Mouse (Mus musculus) limb, embryonic 11.5 days (tissue): ENCODE results near the gene Ahnak. TPM values are rescaled to one million over a fixed set of nuclear protein-coding genes. Genes with fewer than 3 reads are reported as not detected.
"Not testable (repeated sequence)": the region's sequence is repeated elsewhere in the genome, so short reads cannot be mapped to it uniquely, and the experiment has no call there.

ENCODE experiments used
- ATAC-seq: fragments of 200-750 bp; cut with Nextera tagmentation; 2 replicates; pipeline ENCODE4 v1.8.0; 2017; ENCODE audit warnings: low read depth; ENCODE audit not compliant: insufficient number of reproducible peaks, low FRiP score, low TSS enrichment
- DNase-seq: peaks from one replicate; pipeline ENCODE4 v3.0.0-alpha.2; 2015; ENCODE audit warnings: low spot score
- H3K27ac ChIP-seq: fragments of 300-500 bp; sonication (generic); replicated peaks from 2 replicates; pipeline ENCODE4 v1.5.1; 2014; ENCODE audit warnings: low read depth, mild to moderate bottlenecking, low read length
- H3K27me3 ChIP-seq: fragments of 300-500 bp; sonication (generic); 2 replicates; pipeline ENCODE4 v1.6.1; 2014; ENCODE audit warnings: mild to moderate bottlenecking, low read length, mixed read lengths; ENCODE audit not compliant: control insufficient read depth, insufficient read depth
- H3K36me3 ChIP-seq: fragments of 300-500 bp; sonication (generic); 2 replicates; pipeline ENCODE4 v1.6.1; 2014; ENCODE audit warnings: mild to moderate bottlenecking, low read length, moderate library complexity, mixed read lengths; ENCODE audit not compliant: control insufficient read depth, insufficient read depth
- H3K4me1 ChIP-seq: fragments of 300-500 bp; sonication (generic); 2 replicates; pipeline ENCODE4 v1.6.1; 2014; ENCODE audit warnings: low read length, mixed read lengths; ENCODE audit not compliant: control insufficient read depth, insufficient read depth
- H3K4me2 ChIP-seq: fragments of 300-500 bp; sonication (generic); 2 replicates; pipeline ENCODE4 v1.6.1; 2014; ENCODE audit warnings: low read depth, mild to moderate bottlenecking, moderate library complexity; ENCODE audit not compliant: severe bottlenecking
- H3K4me3 ChIP-seq: fragments of 300-500 bp; sonication (generic); 2 replicates; pipeline ENCODE4 v1.5.1; 2014; ENCODE audit warnings: low read depth, low read length
- H3K9ac ChIP-seq: fragments of 300-500 bp; sonication (generic); 2 replicates; pipeline ENCODE4 v1.6.1; 2014; ENCODE audit warnings: mild to moderate bottlenecking, low read length
- H3K9me3 ChIP-seq: fragments of 300-500 bp; sonication (generic); 2 replicates; pipeline ENCODE4 v1.6.1; 2016; ENCODE audit warnings: low read length; ENCODE audit not compliant: control insufficient read depth
- WGBS: fragments of 180-500 bp; shearing (Covaris S2); extraction: QIAGEN DNeasy Blood & Tissue Kit; methylation state at CpG from one replicate; pipeline ENCODE4 v1.1.7; 2014; 5-methylcytosine and 5-hydroxymethylcytosine counted together
- polyA plus RNA-seq: library from polyadenylated mRNA; unstranded; fragments of >200 nt; fragmentation: Nextera tagmentation; extraction: Ambion mirVana; gene quantifications from 2 replicates; pipeline ENCODE4 v1.2.1, GENCODE M21; 2014

Gene Ahnak
- polyA plus RNA-seq, 1 experiment from 2014 or later, result 7.7 TPM

DNA sequence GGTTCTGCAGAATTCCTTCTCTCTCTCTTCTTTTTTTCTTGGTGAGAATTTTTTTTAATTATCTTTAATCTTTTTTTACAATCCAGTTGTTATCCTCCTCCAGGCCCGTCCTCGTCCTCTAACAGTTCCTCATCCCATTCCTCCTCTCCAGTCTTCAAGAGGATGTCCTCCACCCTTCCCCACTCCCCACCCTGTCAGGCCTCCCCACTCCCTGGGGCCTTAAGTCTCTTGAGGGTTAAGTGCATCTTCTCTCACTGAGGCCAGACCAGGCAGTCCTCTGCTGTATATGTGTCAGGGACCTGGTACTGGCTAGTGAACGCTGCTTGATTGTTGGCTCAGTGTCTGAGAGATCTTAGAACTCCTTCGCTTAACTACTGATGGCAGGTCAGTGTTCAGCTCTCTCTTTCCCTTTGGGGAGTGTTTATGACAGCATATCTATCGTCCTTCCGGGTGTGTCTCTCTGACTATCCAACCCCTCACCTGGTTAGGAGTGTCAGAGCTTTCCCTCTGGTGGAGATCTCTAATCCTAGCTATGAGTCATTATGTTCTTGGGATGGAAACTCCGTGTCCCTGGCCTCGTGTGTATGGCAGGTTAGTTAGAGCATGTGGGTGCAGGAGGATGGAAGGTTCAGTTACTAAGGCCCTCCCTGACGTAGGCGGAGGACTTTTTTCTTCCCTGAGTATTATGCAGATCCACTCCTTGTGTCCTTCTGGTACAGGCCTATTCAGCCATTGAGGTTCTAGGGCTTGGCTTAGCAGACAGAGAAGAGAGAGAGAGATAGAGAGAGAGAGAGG is 5.9 kb downstream of the Ahnak start:
- Histone ChIP-seq H3K4me2 (no peak overlapping the region), H3K9ac (no peak overlapping the region), H3K36me3 (no peaks in the 10 kb centered on the region), H3K9me3 (no peaks in the 10 kb centered on the region), H3K27ac (no peak overlapping the region), H3K4me3 (no peak overlapping the region), H3K4me1 (peaks cover 25% of the 10 kb centered on the region), H3K27me3 (no peaks in the 10 kb centered on the region)
- 85% methylated on average over 10 of the region's 10 CpGs for WGBS
- DNase-seq (no peak), ATAC-seq (no peak)

DNA sequence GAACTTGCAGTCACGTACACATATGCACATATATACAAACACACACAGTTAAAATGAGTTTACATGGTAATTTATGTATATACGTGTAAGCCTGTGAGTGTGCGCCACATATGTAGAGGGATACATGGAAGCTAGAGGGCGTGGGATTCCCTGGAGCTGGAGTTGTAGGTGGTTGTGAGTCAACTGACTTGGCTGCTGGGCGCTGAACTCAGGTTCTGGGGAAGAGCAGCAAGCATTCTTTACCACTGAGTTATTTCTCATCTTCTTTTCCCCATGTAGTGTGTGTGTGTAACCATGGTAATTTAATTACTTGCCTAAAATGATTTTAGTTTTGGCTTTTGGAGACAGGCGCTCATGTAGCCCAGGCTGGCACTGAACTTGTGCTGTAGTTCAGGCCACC is 7.5 kb downstream of the Ahnak start:
- Histone ChIP-seq H3K4me1 (peaks cover 20% of the 10 kb centered on the region), H3K4me3 (no peak overlapping the region), H3K27me3 (no peaks in the 10 kb centered on the region), H3K9ac (no peak overlapping the region), H3K27ac (no peak overlapping the region), H3K36me3 (no peaks in the 10 kb centered on the region; the same call in 1 of the 2 replicates), H3K9me3 (no peaks in the 10 kb centered on the region), H3K4me2 (no peak overlapping the region)
- DNase-seq (no peak), ATAC-seq (no peak)
- WGBS, result 87% methylated on average over 6 of the region's 6 CpGs

DNA sequence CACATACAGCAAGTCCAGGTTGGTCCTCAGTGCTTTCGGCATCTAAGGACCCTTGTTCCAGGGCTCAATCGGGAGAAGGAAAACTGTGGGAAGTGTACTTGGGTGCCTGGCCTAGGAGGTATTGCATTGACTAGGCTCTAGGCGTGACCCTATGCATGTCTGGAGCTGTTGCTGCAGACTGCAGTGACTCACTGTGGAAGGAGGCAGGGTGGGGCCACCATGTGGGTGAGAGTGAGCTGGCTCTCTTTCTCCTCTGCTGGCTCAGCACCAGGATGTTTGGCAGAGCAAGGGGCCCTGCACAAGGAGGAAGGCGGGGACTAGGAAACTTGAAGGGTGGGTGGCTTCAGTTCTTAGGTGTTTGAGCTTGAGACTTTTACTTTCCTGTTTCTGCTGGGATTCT is 8.5 kb downstream of the Ahnak start:
- ATAC-seq (no peak), DNase-seq (peak; percentile 37)
- no peaks in the 10 kb centered on the region for H3K9me3 ChIP-seq
- no peak overlapping the region for H3K4me3 ChIP-seq
- 74% methylated on average over 4 of the region's 4 CpGs for WGBS
- H3K36me3 ChIP-seq, result peaks cover 3% of the 10 kb centered on the region; the same call in 1 of the 2 replicates
- H3K4me1 ChIP-seq, result peaks cover 11% of the 10 kb centered on the region; the same call in 1 of the 2 replicates
- H3K4me2 ChIP-seq, result no peak overlapping the region
- H3K9ac ChIP-seq, result no peak overlapping the region; the same call in 1 of the 2 replicates
- H3K27me3 ChIP-seq, result no peaks in the 10 kb centered on the region
- H3K27ac ChIP-seq, result no peak overlapping the region; the same call in 1 of the 2 replicates

DNA sequence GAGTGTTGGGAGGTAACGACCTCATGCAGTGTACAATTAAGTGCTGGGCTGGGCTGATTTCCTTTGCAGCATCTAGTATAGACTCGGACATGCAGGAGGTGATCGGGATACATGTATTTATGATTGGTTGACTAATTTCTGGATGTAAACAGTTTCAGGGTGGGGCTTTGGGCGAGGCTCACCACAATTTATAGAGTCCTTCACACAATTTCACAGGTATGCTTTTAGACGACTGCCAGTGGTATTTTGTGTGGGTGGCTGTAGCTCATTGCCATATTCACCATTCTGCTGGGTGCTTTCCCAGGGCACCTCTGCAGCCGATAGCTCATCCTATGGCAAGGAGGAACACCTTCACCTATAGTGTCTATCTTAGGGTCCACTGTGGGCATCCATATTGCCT is 9.5 kb downstream of the Ahnak start:
- Histone ChIP-seq H3K27ac (no peak overlapping the region), H3K4me3 (no peak overlapping the region), H3K36me3 (peaks cover 3% of the 10 kb centered on the region; the same call in 1 of the 2 replicates), H3K4me2 (no peak overlapping the region), H3K9ac (no peak overlapping the region), H3K27me3 (no peaks in the 10 kb centered on the region), H3K9me3 (no peaks in the 10 kb centered on the region), H3K4me1 (0 out of 2 replicates have a peak, but pooled peaks cover 2% of the 10 kb centered on the region)
- WGBS, result 80% methylated on average over 6 of the region's 6 CpGs
- DNase-seq (no peak), ATAC-seq (no peak)

DNA sequence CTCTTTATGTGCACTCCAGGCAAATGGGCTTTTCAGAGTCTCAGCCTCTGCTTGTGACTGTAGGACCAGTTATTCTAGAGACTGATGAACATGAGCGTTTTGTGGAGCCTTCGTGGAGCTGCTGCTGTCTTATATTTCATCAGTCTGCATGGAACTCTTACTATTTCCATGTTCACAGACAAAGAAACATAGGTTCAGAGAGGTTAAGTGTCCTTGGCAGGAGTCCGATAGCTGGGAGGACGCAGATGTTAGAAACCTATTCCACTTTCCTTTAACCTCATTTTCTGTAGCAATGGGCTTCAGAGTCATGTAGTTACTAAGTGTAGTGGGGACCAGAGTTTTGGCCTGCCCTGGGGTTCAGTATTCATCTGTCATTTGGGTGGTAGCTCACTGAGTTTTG is 10.1 kb downstream of the Ahnak start:
- WGBS, result 90% methylated on average over 4 of the region's 4 CpGs
- Histone ChIP-seq H3K4me1 (0 out of 2 replicates have a peak, but pooled peaks cover 2% of the 10 kb centered on the region), H3K9me3 (no peaks in the 10 kb centered on the region), H3K27me3 (no peaks in the 10 kb centered on the region), H3K4me3 (no peak overlapping the region), H3K36me3 (peaks cover 3% of the 10 kb centered on the region; the same call in 1 of the 2 replicates), H3K27ac (no peak overlapping the region), H3K9ac (no peak overlapping the region), H3K4me2 (no peak overlapping the region)
- no peak for ATAC-seq
- DNase-seq, result no peak

DNA sequence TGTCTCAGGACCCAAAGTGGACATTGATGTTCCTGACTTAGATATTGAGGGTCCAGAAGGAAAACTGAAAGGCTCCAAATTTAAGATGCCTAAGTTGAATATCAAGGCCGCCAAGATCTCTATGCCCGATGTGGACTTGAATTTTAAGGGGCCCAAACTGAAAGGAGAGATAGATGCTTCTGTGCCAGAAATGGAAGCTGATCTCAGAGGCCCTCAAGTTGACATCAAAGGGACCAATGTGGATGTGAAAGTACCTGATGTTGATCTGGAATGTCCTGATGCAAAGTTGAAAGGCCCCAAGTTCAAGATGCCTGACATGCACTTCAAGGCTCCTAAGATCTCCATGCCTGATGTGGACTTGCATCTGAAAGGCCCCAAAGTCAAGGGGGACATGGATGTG is 17.8 kb downstream of the Ahnak start:
- not testable (repeated sequence) for H3K4me1 ChIP-seq, H3K36me3 ChIP-seq, ATAC-seq, H3K27me3 ChIP-seq, H3K9me3 ChIP-seq, DNase-seq, H3K4me3 ChIP-seq, H3K9ac ChIP-seq, H3K27ac ChIP-seq, H3K4me2 ChIP-seq
- WGBS, result 100% methylated on average over 2 of the region's 2 CpGs

DNA sequence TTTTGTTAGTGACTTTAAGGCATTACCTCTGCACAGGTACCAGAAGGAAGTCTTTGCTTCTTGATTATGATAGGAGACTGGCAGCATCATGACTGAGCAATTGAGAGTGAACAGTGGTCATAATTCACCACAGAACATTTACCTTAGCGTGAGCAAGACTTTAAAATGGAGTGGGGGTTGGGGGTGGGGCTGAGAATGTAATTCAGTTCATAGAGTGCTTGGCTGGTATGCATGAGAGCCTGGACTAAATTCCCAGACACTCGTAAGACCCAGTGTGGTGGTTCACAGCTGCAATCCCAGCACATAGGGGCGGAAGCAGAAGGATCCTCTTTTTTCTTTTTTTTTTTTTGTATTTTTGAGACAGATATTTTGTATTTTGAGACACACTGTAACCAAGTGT is 30.2 kb downstream of the Ahnak start:
- H3K4me3 ChIP-seq, result no peak overlapping the region
- no peaks in the 10 kb centered on the region for H3K27me3 ChIP-seq
- no peaks in the 10 kb centered on the region for H3K4me1 ChIP-seq
- no peak overlapping the region for H3K4me2 ChIP-seq
- no peak for ATAC-seq
- H3K9ac ChIP-seq, result no peak overlapping the region
- no peaks in the 10 kb centered on the region; the same call in 1 of the 2 replicates for H3K36me3 ChIP-seq
- DNase-seq, result no peak
- H3K27ac ChIP-seq, result no peak overlapping the region
- WGBS, result 84% methylated on average over 3 of the region's 3 CpGs
- no peaks in the 10 kb centered on the region for H3K9me3 ChIP-seq

DNA sequence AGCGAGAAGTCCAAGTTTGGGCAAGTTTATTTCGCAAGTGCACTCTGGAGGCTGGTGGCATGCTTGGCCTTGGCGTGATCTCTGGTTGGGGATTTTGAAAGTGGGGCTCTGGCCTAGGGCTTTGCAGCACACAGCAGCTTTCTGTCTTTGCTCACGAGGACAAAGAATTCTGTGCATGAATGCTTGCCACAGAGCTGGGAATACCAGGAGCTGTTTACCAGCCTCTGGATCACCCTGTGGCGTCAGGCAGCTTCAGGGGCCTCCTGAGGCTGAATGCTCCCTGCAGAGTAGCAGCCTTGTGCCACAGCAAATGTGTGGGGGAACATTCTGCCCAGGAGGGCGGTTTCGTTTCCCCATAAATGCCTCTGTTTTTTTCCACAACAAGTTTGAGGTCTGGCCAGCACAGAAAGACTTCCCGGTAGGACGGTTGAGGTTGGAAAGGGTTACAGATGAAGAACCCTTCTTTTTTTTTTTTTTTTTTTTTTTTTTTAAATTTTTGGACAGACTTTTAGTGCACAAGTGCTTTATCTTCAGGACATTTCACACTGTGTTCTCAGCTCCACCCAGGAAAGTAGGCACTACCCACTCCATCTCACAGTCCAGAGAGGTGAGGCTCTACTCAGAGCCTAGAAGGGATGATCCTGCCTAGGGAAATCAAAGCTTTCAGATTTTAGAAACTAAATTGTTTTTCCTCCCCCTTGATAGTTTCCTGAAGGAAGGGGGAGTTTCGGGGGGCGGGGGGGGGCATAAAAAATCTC is 34.1 kb downstream of the Ahnak start:
- ATAC-seq, result no peak
- Histone ChIP-seq H3K4me3 (no peak overlapping the region), H3K4me1 (no peaks in the 10 kb centered on the region), H3K9ac (no peak overlapping the region), H3K27ac (no peak overlapping the region), H3K27me3 (no peaks in the 10 kb centered on the region), H3K36me3 (no peaks in the 10 kb centered on the region), H3K9me3 (no peaks in the 10 kb centered on the region), H3K4me2 (no peak overlapping the region)
- 59% methylated on average over 11 of the region's 11 CpGs for WGBS
- no peak for DNase-seq
